Mouse (Mus musculus) cerebellum, adult 2 months (tissue): ENCODE results near the gene Tob1. TPM values are rescaled to one million over a fixed set of nuclear protein-coding genes. Genes with fewer than 3 reads are reported as not detected.
A peak's percentile ranks its signal among the peaks of the same experiment; 100 is the strongest.

Experiments used
- DNase-seq, 2 experiments: peaks; one replicate each; pipeline ENCODE4 v3.0.0; 2021
- H3K27ac ChIP-seq: fragments of 200-500 bp; 2 replicates; pipeline ENCODE4 v1.5.1; 2012; ENCODE audit warnings: low read length, control low read depth, inconsistent platforms; ENCODE audit not compliant: insufficient read depth
- H3K27me3 ChIP-seq: fragments of 200-500 bp; 2 replicates; pipeline ENCODE4 v1.6.1; 2012; ENCODE audit warnings: inconsistent platforms, mild to moderate bottlenecking, low read length, moderate library complexity; ENCODE audit not compliant: control insufficient read depth, insufficient read depth
- H3K4me1 ChIP-seq: fragments of 200-500 bp; 2 replicates; pipeline ENCODE4 v1.6.1; 2011; ENCODE audit warnings: low read length; ENCODE audit not compliant: control insufficient read depth, insufficient read depth
- H3K4me3 ChIP-seq: fragments of 200-500 bp; replicated peaks from 2 replicates; pipeline ENCODE3; 2011; ENCODE audit warnings: mild to moderate bottlenecking, low read depth, low read length, control low read depth; ENCODE audit not compliant: insufficient read depth
- CTCF ChIP-seq: fragments of 200-500 bp; IDR thresholded peaks from 2 replicates; pipeline ENCODE4 v1.5.1; 2011; ENCODE audit warnings: low read depth, mild to moderate bottlenecking, control low read depth, low read length, moderate library complexity, borderline replicate concordance; ENCODE audit not compliant: insufficient read depth
- POLR2A ChIP-seq: fragments of 200-500 bp; IDR thresholded peaks from 2 replicates; pipeline ENCODE4 v1.6.1; 2011; ENCODE audit warnings: low read length, control low read depth, borderline replicate concordance; ENCODE audit not compliant: insufficient read depth
- WGBS: fragments of 180-500 bp; shearing (Covaris S2); methylation state at CpG from one replicate; pipeline ENCODE4 v1.1.7; 2018; 5-methylcytosine and 5-hydroxymethylcytosine counted together
- polyA plus RNA-seq: library from polyadenylated mRNA; depleted of rRNA; stranded (reverse); fragments of >200 nt; gene quantifications from 2 replicates; pipeline ENCODE4 v1.2.3, GENCODE M21; 2012; rRNA removed

Gene Tob1
- polyA plus RNA-seq, 1 experiment, result 55.9 TPM

DNA sequence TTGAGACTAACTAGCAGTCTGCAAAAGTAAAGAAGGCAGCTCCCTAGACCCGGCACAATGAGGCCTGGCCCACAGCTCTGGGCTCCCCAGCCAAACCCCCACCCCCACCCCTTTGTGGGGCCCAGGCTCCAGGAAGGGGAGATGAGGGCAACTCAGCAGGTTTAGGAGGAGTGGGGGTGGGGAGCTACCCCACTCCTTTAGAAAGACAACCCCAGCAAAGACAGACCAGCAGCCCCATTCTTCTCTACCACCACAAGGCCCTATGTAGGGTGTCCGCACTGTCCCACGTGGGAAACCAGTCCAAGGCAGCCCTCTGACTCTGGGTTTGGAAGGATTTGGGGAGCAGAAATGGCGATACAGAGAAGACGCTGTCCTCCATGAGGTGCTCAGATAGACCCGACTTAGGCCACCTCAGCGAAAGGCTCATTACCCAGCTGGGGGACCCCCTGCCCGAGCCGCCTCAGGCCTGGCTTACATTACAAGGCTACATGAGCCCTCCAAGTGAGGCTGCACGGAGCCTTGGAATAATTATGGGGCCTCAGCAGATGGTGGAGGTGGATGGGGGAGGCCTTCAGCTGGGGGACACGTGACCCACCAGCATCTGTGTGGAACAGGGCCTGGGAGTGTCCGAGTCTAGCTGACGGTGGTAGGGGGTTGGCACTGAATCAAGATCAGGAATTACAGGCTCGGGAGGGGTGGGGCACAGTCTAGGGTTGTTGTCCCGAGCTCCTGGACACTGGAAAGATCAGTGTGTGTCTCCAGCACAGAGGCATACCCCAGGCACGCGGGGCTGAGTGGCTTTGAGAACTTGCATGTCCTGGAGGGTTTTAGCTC, 34.9 kb downstream of the Tob1 start, which contains the start of gene Wfikkn2:
Gene Wfikkn2 (minus strand): TSS at position 51 of the 834 bp plus-strand sequence.
- peaks cover 6% of the 10 kb centered on the region for H3K4me1 ChIP-seq
- DNase-seq, result peak in 1 of 2 experiments; percentile 16
- WGBS, result 42% methylated on average over 17 of the region's 17 CpGs
- no peak within 1 kb of the TSS for H3K4me3 ChIP-seq
- TF ChIP-seq CTCF (no peak), POLR2A (no peak)
- H3K27ac ChIP-seq, result no peak within 1 kb of the TSS
- H3K27me3 ChIP-seq, result no peaks in the 10 kb centered on the region

DNA sequence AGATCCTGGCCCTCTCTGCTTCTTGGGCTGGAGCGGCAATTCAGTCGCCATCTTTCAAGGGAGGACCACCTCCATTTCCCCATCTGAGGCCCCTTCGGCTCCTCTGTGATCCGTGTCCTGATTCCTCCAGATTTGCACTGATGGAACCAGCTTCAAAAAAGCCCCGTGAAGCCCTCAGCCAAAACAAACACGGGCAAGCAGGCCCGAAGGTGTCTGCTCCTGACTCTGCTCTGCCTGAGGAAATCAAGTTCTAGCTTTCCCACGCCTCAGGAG, 35.5 kb downstream of the Tob1 start:
- 64% methylated on average over 8 of the region's 8 CpGs for WGBS
- TF ChIP-seq CTCF, result no peak
- H3K4me1 ChIP-seq, result peaks cover 6% of the 10 kb centered on the region
- no peak for DNase-seq
- no peaks in the 10 kb centered on the region for H3K27me3 ChIP-seq
- no peak overlapping the region for H3K27ac ChIP-seq
- no peak overlapping the region for H3K4me3 ChIP-seq

DNA sequence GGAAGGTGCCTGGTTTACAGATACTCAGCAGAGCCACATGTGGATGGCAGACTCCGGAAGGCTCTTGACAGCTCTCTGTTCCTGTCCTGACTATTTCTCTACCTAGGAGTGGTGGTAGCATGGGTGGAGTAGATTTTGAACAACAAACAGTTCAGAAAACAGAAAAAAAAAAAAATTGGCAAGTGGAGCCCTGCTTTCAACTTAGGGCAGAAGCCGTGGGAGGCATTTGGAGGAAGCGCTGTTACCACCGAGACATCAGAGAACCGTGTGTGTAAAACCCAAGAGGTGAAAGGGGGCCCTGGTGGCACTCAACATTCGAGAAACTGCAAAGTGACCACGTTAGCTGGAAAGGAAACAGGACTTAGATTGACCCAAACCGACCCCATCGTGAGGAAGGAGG, 41.9 kb downstream of the Tob1 start:
- H3K27ac ChIP-seq, result no peak overlapping the region
- no peak for DNase-seq
- H3K4me1 ChIP-seq, result no peaks in the 10 kb centered on the region
- TF ChIP-seq POLR2A (no peak), CTCF (no peak)
- H3K4me3 ChIP-seq, result no peak overlapping the region
- no peaks in the 10 kb centered on the region for H3K27me3 ChIP-seq
- WGBS, result 84% methylated on average over 9 of the region's 9 CpGs

DNA sequence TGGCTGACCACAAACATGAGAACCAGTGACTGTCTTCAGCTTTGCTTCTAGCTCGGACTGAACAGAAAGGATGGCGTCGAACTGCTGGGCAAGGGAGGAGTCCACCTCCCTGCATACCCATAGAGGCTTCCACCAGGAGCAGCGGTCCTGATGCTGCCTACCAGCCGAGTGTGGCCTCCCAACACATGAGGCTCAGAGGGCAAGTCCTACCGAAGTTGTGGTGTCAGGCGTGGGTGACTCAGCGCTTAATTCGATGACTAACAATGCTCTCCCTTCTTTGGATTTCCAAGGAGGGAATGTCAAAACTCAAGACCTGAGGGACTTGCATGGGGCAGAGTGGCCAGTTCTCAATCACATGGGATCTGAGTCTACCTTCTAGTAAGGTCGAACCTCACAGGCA, 42.4 kb downstream of the Tob1 start:
- Histone ChIP-seq H3K4me1 (no peaks in the 10 kb centered on the region), H3K27me3 (no peaks in the 10 kb centered on the region), H3K27ac (no peak overlapping the region), H3K4me3 (no peak overlapping the region)
- 91% methylated on average over 10 of the region's 10 CpGs for WGBS
- no peak for DNase-seq
- TF ChIP-seq CTCF (no peak), POLR2A (no peak)

DNA sequence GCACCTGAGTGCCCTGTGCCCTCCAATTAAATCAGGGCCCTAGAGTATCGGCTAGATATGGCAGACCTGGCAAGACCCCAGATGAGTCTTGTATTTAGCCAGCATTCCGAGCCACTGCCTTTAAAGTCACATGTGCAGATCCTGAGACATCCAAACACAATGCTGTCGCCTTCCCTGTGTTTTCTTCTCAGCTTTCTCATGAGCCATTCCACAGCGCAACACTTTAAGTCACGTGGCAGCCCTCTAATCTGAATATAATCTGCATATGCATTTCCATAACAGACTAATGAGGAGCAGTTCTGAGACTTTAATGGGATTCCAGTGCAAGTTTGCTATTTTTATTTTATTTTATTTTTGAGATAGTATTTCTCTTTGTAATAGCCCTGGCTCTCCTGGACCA, 44.5 kb downstream of the Tob1 start:
- Histone ChIP-seq H3K27ac (no peak overlapping the region), H3K4me1 (no peaks in the 10 kb centered on the region), H3K27me3 (no peaks in the 10 kb centered on the region), H3K4me3 (no peak overlapping the region)
- TF ChIP-seq POLR2A (no peak), CTCF (no peak)
- WGBS, result 66% methylated on average over 5 of the region's 5 CpGs
- DNase-seq, result no peak

DNA sequence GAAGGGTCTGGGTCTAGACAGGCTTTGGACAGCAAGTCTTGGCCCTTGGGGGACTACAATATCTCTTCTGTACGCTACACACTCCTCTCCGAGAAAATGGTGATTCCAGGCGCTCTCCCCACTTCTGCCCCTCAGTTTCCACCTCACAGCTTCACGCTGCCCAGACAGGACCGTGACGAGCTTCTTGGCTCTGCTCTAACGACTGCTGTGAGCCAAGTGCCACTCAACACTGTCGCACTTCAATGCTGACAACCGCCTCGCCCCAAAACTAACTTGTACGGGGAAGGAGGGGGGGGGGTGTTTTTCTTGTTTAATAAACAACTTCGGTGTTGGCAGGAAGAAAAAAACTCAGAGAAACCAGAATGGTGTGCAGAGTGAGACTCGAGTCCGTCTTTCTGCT, 46.7 kb downstream of the Tob1 start:
- Histone ChIP-seq H3K4me3 (no peak overlapping the region), H3K27me3 (no peaks in the 10 kb centered on the region), H3K27ac (no peak overlapping the region), H3K4me1 (no peaks in the 10 kb centered on the region)
- no peak for DNase-seq
- no peak for TF ChIP-seq CTCF
- no peak for TF ChIP-seq POLR2A
- WGBS, result 15% methylated on average over 14 of the region's 14 CpGs

DNA sequence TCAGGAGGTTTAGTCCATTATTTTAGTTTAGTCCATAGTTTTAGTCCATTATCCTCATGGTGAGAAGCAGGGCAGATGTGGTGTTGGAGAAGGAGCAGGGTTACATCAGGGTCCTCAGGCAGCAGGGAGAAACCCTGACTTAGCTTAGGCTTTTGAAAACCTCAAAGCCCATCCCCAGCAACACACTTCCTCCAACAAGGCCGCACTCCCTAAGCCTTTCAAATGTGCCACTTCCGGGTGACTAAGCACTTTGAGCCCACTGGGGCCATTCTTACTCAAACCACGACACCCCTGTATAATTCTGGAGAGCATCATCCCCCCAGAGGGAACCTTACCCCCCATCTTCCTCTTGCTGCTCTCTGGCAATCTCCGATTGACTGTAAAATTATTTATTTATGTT, 48.6 kb downstream of the Tob1 start:
- DNase-seq, result no peak
- Histone ChIP-seq H3K27ac (no peak overlapping the region), H3K27me3 (no peaks in the 10 kb centered on the region), H3K4me3 (no peak overlapping the region), H3K4me1 (no peaks in the 10 kb centered on the region; the same call in 1 of the 2 replicates)
- 79% methylated on average over 4 of the region's 4 CpGs for WGBS
- TF ChIP-seq CTCF (no peak), POLR2A (no peak)

DNA sequence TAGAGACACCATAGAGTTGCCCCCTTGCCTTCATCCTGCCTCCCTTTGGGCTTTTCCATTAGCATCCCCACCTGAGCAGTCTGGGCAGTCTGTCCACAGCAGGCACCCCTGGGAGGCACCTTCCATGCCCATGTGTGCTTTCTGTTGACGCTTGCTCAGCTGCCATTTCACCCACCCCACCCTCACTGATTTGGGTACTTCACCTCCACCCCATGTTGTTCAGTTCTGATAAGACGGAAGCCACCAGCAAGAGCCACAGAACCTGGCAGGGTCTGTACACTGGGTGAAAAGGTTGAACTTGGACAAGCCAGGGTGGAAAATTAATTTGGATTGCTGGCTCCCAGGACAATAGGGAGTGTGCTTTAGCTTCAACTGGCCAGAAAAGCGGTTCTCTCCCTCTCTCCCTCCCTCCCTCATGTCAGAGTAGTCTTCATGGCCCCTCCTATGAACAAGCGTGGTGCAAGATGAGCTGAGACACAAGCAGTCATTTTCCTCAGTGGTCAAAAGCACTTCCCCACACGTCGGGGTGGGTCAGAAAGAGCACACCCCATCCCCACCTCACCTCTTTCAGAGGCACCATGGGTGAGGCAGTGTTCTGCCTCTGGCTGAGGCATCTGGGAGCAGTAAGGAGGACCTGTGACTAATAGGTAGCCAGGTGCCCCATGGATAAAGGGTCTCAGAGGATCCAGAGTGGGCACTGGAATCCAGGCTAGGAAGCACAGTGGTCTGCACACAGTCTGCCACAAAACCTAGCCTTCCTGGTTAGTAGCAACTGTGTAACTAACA, 50.5 kb downstream of the Tob1 start:
- no peak for DNase-seq
- no peaks in the 10 kb centered on the region for H3K27me3 ChIP-seq
- no peak overlapping the region for H3K4me3 ChIP-seq
- 62% methylated on average over 6 of the region's 6 CpGs for WGBS
- no peaks in the 10 kb centered on the region; the same call in 1 of the 2 replicates for H3K4me1 ChIP-seq
- no peak for TF ChIP-seq CTCF
- no peak for TF ChIP-seq POLR2A
- no peak overlapping the region for H3K27ac ChIP-seq

Other genes with a start within 250 kb of the Tob1 start
- 79.6 and 83.2 TPM in 2 replicates for gene Gm20390, start 243.2 kb upstream of the Tob1 start, polyA plus RNA-seq
- gene Nme1, start 242.9 kb upstream of the Tob1 start, polyA plus RNA-seq, result 171 and 198 TPM in 2 replicates
- 134 and 135 TPM in 2 replicates for gene Spag9, start 215.4 kb upstream of the Tob1 start, polyA plus RNA-seq
- gene Wfikkn2, start 34.6 kb downstream of the Tob1 start, polyA plus RNA-seq, result 0.75 and 1.8 TPM in 2 replicates
- gene Gm21885, start 70.4 kb downstream of the Tob1 start, polyA plus RNA-seq, result not detected in 2 replicates
- 154 and 156 TPM in 2 replicates for gene Luc7l3, start 110.5 kb downstream of the Tob1 start, polyA plus RNA-seq
- gene Ankrd40, start 116.5 kb downstream of the Tob1 start, polyA plus RNA-seq, result 226 and 243 TPM in 2 replicates
- gene Abcc3, start 181.5 kb downstream of the Tob1 start, polyA plus RNA-seq, result 0.64 and 0.71 TPM in 2 replicates